Mouse (Mus musculus): ENCODE data around the gene Cacna2d3.

Cacna2d3 gene

GRCm38 (mm10) chr14:29077418-29077817, 644.2 kb downstream of the Cacna2d3 start:
- no peak for DNase-seq (ENCODE audit: low read depth, low spot score)

GRCm38 (mm10) chr14:29073747-29074146, 647.9 kb downstream of the Cacna2d3 start:
- no peak for DNase-seq (ENCODE audit: low read depth, low spot score)

- DNase-seq (ENCODE audit: low read depth, low spot score): no peak
These were observed 659.0 kb downstream of the Cacna2d3 start for GRCm38 (mm10) chr14:29062676-29063075.

- DNase-seq (ENCODE audit: low read depth, low spot score): no peak
These were observed 660.2 kb downstream of the Cacna2d3 start for GRCm38 (mm10) chr14:29061491-29061890.

GRCm38 (mm10) chr14:29060679-29061078, 661.0 kb downstream of the Cacna2d3 start:
- DNase-seq (ENCODE audit: low read depth, low spot score): no peak

GRCm38 (mm10) chr14:29051951-29052835, 669.5 kb downstream of the Cacna2d3 start:
- DNase-seq (ENCODE audit: low read depth, low spot score): no peak

- DNase-seq (ENCODE audit: low read depth, low spot score): no peak
These were observed 679.3 kb downstream of the Cacna2d3 start for GRCm38 (mm10) chr14:29042355-29042754.

GRCm38 (mm10) chr14:29041498-29041897, 680.2 kb downstream of the Cacna2d3 start:
- no peak for DNase-seq (ENCODE audit: low read depth, low spot score)

- DNase-seq (ENCODE audit: low read depth, low spot score): no peak
These were observed 680.9 kb downstream of the Cacna2d3 start for GRCm38 (mm10) chr14:29040606-29041364.

- no peak for DNase-seq (ENCODE audit: low read depth, low spot score)
These were observed 683.4 kb downstream of the Cacna2d3 start for GRCm38 (mm10) chr14:29038246-29038645.

GRCm38 (mm10) chr14:29031858-29032395, 689.7 kb downstream of the Cacna2d3 start:
- DNase-seq (ENCODE audit: low read depth, low spot score): no peak

GRCm38 (mm10) chr14:29030519-29030918, 691.1 kb downstream of the Cacna2d3 start:
- no peak for DNase-seq (ENCODE audit: low read depth, low spot score)

- DNase-seq (ENCODE audit: low read depth, low spot score): no peak
These were observed 691.7 kb downstream of the Cacna2d3 start for GRCm38 (mm10) chr14:29029896-29030420.

GRCm38 (mm10) chr14:29029107-29029469, 692.6 kb downstream of the Cacna2d3 start:
- no peak for DNase-seq (ENCODE audit: low read depth, low spot score)

- no peak for DNase-seq (ENCODE audit: low read depth, low spot score)
These were observed 693.1 kb downstream of the Cacna2d3 start for GRCm38 (mm10) chr14:29028391-29029106.

GRCm38 (mm10) chr14:29027276-29027675, 694.4 kb downstream of the Cacna2d3 start:
- DNase-seq (ENCODE audit: low read depth, low spot score): no peak

- DNase-seq (ENCODE audit: low read depth, low spot score): no peak
These were observed 696.3 kb downstream of the Cacna2d3 start for GRCm38 (mm10) chr14:29025335-29025734.

- DNase-seq (ENCODE audit: low read depth, low spot score): no peak
These were observed 698.4 kb downstream of the Cacna2d3 start for GRCm38 (mm10) chr14:29023246-29023645.

GRCm38 (mm10) chr14:29021295-29021694, 700.4 kb downstream of the Cacna2d3 start:
- DNase-seq (ENCODE audit: low read depth, low spot score): no peak

GRCm38 (mm10) chr14:29018316-29019000, 703.2 kb downstream of the Cacna2d3 start:
- DNase-seq (ENCODE audit: low read depth, low spot score): no peak

GRCm38 (mm10) chr14:29017883-29018282, 703.8 kb downstream of the Cacna2d3 start, which contains the start of gene Lrtm1:
Lrtm1 (plus strand) TSS chr14:29018208.
- DNase-seq (ENCODE audit: low read depth, low spot score): no peak

All from CD4-positive helper T cell, adult 2 months (primary cell).